Mouse (Mus musculus) right cerebral cortex, postnatal 36 days (tissue): Measurements from ENCODE around the gene Myh10.

Source experiments
- DNase-seq, 2 experiments: peaks; one replicate each; pipeline ENCODE4 v3.0.0; 2022; ENCODE audit warnings: low spot score in 2 of 2, mixed read lengths in 1 of 2

Myh10 gene

DNA sequence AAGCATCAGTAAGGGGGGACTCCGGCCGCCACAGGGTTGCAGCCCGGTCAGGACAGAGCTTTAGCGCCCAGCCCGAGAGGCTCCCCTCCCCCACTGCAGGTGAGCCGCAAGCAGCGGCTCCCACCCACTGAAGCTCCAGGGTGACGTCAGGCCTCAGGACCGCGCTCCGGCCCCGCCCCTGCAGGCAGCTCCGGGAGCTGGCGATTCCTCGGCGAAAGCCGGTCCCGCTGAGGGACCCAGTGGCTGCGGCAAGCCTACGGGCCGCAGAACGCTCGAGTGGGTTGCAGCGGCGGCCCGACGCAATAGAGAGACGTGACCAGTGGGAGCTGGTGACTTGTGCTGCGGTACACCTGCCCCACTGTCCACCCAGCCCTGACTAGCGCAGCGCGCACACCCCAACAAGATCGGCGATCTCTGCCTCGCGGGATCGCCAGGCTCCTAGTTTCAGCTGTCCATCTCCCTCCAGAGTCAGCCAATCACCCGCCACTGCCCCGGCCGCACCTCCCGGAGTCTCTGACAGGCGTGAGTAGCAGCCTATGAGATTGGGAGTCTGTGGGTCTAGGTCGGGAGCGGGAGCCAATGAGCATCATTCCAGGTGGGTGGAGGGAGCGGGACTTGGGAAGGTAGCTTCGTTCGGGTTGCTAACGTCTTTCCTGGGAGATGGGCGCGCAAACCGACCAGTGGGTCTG, at the start of gene Myh10:
TSS of gene Myh10 (plus strand) at position 239 of the 689 bp plus-strand sequence.
- DNase-seq = peak; percentile 98 to 99

DNA sequence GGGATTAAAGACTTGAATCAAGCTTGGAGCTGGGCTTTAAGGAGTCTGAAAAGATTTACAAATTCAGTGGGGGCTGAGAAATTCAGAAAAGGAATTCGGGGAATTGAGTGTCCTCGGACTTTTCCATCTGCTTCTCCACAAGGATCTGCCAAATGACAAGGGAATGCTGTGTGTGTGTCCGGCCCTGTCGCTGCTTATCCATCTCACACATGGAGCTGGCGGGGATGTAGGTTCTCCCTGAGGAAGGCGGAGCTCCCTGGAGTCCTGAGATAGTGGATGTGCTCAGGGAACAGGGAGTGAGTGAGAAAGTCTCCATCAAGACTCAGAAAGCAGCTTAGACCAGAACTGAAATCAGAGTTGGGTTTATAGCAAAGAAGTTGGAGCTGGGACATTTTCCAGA, 46.6 kb upstream of the Myh10 start:
- no peak for DNase-seq

DNA sequence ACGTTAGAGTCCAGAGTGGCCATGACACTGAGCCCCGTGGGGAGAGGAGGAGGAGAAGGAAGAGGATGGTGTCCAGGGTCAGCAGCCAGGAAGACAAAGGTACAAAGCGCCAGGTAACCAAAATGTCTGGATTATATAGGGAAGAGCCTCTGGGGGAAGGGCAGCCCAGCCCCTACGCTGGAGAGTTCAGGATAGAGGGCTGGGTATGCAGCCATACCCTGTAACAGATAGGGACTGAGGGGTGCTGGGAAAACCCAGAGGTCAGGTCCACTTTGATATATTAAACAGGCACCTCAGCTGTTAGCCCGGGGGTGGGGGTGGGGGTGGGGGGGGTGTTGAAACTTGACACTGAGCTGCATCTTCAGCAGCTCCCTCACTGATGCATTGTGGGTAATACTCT, 43.6 kb upstream of the Myh10 start:
- no peak for DNase-seq

DNA sequence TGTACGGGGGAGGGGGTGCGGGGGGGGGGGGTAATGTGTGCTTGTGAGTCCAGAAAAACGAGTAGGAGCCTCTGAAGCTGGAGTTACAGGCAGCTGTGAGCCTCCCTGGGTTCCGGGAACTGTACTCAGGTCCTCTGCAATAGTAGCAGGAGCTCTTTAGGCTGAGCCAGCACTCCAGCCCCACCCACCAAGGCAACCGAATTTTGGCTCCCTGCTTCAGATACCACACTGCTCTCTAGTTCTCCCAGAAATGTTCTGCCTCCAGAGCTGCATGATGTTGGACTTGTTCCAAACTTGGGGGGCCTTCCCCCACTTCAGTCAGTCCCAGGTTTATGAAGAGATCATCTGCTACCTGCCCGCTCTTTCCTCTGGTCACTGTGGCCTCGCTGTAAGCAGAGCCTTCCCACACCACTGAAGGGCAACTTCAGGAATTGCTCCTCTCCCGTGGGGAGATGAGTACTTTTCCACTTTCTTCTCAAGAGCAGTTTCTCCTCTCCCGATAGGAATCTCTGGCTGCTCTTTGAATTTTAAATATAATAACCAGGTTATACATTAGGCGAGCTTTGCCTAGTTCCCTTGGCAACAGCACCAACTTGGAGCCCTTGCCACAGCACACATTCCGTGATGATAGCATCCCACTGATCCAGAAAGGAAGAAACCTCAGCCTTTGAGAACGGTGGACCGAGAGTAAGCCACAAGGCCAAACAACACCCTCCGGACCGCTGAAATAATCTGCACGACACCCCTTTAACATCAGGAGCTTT, 42.8 kb upstream of the Myh10 start:
- peak in 1 of 2 experiments; percentile 16 for DNase-seq

DNA sequence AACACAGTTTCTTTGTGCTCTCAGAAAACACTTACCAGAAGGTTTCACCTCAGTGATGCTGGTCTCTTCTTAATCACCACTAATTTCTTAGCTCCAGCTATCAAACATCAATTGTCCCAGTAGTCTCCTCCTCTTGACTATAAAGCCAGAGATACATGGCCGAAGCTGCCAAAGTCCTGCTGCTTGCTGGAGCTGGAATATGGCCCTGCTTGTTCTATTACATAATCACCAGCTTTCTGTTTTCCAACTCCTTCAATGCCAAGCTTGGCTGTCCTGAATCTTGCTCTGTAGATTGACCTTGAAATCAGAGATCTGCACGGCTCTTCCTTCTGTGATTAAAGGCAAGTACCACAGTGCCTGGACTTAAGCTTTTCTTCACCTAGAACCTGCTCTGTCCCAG, 39.8 kb upstream of the Myh10 start:
- DNase-seq = no peak

DNA sequence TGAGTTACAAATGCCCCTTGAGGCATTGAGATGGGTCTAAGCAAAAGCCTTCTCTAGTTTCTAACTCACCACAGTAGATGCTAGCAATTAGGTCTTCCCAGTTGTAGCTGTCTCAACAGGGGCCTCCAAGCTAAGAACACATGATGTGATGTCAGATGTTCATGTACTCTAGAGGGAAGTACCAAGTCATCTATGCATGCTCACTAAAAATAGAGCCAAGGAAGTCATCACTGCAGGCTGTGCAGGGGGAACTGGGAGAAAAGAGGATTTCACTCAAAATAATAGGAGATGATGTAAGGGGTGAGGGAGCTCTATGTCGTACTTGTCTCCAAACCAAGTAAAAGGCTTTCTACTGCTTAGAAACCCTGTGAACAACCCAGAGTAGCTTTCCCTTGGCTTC, 35.8 kb upstream of the Myh10 start:
- DNase-seq = no peak

DNA sequence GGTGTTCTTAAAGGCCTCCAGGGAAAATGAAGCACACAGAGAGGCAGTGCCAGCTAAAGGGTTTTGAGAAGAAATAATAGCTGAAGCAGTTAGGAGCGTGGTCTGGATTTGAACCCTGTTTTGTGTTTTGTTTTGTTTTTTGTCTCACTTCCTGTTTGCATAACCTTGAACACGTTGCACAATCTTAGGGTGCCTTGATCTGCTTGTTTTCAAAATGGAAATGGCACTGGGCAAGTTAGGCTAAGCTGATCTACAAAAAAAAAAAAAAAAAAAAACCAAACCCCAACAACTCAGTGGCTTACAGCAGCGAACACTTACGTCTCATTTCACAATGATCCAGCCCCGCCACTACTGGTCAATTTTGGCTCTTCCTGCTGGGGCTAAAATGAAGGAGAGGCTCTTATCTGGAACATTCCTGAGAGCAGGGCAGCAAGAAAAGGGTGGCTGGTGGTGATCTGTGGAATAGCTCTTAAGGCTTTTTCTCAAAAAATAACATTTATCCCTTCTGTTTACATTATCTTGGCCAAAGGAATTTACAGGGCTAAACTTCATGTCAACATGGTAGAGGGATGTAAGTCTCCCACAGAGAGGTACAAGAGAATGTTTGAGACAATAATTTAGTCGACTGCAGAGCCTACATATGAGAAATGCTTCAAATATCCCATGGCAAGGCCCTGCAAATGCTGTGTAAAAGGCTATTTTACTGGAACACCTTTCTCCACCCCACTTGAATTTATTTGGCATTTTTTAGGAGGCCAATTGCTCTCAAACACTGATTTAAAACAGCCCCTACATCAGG, 34.3 kb upstream of the Myh10 start:
- DNase-seq = no peak

DNA sequence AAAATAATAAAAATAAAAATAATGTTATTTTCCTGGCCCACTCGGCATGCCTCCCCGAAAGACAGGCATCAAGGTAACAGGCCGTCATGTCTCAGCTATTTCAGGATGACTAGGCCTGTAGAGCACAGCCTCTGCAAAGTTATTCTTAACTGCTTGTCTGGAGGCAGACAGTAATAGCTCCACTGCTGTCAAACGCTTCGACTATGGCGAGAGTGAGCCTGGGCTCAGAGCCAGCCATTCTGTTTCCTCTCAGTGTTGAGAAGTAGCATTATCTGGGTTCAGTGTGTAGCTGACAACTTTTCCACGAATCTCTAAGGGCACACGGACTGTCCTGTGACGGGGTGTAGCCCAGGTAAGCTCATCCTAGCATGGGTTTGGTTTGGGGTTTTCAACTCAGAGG, 33.5 kb upstream of the Myh10 start:
- peak; percentile 87 to 96 for DNase-seq

DNA sequence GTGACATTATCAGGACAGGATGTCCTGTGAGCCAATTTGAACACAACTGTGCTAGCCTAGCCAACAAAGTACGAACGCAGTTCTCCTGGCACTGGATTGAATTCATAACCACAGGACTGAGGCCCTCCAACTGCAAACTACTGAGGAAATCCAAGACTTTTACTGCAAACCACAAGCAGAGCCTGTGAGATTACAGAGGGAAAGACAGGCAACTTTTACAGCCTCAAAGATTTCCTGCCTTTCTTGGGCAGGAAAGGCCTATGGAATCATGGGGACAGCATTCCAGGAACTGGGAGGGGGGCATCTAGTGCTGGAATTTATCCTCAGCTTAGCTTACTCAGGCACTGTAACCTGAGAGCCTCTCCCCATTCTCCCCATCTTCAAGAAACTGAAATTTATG, 26.0 kb upstream of the Myh10 start:
- DNase-seq = no peak

DNA sequence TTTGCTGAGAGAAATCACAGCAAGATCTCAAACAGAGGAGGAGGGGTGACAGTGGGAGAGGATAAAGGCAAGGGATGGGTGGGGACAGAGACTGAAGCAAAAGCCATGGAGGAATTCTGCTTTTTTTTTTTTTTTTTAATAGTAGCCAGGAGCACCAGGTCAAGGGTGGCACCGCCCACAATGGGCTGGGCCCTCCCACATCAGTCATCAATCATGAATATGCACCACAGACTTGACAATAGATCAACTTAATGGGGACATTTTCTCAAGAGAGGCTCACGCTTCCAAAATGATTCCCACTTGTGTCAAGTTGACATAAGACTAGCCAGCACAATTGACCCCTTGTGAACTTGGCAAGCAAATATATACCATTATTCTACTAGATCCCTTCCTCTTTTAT, 25.1 kb upstream of the Myh10 start:
- DNase-seq = no peak

DNA sequence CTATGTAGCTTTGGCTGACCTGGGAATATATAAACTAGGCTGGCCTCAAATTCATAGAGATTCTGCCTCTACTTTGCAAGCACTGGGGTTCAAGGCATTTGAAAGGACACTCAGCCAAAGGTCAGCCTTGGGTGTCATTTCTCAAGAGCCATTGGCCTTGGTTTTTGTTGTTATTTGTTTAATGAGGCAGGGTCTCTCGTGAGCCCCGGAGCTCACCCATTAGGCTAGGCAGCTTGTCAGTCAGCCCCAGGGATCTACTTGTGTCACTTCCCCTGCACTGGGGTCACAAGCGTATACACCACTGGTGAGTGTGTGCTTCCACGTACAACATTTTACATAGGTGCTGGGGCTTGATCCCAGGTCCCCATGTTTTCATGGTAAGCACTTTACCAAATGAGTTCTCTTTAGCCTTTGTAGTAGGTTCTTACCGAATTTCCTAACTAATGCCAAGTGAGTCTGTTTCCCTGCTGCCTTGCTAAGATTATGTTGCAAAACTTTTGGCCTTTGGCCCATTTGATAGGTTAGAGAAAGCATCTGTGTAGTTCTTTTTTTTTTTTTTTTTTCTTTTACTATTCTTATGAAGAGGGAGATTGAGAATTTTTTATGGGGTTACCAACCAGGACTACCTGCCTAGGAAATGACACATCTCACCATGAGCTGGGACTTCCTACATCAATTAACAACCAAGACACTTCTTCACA, 18.9 kb upstream of the Myh10 start:
- DNase-seq = no peak

DNA sequence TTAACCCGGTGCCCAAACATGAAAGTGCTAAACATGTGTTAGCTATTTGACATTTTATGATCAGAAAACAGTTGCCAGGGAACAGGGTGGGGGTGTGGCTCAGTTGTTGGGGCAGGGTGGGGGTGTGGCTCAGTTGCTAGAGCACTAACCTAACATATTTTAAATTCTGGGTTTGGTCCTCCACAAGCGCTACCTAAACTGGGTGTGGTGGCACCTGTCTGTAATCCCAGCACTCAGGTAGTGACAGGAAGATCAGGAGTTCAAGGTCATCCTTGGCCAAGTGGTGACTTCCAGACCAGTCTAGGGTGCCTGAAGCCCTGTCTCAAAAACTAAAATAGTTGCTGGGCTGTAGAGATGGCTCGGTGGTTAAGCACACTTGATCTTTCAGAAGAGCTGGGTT, 17.3 kb upstream of the Myh10 start:
- DNase-seq = no peak

DNA sequence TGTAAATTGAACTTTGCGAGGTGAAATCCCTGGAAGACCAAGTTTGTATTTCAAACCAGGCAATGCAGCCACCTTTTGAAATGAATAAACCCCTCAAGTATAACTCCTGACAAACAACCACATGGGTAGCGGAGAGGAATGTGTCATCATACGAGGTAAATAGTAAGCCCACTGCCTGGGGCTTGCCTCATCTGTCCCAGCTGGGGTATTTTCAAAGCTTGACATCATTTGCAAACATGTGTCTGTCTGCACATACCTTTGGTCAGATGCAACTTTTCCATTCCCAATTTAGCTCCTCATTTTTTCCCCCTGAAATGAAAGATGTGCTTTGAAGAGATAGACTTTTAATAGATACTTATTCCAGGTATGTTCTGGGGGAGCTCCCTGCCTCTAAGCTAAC, 16.7 kb upstream of the Myh10 start:
- no peak for DNase-seq

DNA sequence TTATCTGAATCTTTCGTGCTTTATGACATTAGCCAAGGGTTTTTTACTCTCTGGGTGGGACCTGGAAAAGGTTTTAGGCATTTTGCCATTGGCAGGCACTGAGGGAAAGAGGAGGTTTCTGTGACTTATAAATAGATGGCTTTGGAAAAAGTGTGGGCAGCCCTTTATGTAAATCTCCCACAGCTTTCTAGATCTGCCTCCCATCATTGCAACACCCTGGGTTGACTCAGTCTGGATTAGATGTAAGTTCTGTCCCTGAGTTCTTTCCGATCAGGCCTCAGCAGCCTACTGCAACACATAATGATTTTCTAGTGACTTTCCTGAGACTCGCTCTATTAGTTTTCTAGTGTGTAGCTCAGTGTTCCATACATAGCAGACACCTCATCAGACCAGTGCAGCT, 16.1 kb upstream of the Myh10 start:
- DNase-seq = peak; percentile 26 to 63

DNA sequence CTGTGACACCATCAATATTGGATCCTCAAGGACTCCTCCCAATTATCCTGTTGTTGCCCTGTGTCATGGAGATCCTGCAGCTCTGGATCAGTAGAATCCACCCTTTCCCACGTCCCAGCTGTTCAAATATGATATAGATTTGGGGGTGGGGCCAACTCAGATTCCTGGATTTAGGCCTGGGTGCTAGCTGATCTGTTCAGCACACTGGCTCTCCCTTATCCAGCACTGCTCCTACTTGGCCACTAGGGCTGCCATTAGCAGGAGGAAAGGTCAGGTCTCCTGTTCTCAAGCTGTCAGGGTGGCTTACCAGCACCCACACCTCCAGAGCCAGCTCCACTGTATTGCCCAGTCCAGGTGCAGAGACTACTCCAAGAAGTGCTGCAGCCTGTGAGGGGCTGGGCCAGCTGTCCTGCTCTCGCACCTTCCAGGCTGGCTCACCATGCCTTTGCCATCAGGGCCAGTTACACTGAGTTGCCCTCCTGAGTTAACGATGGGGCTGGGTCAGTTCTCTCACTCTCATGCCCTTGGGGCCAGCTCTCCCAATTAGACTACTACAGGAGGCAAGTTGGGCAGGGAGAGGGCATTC, 10.0 kb upstream of the Myh10 start:
- DNase-seq = no peak

DNA sequence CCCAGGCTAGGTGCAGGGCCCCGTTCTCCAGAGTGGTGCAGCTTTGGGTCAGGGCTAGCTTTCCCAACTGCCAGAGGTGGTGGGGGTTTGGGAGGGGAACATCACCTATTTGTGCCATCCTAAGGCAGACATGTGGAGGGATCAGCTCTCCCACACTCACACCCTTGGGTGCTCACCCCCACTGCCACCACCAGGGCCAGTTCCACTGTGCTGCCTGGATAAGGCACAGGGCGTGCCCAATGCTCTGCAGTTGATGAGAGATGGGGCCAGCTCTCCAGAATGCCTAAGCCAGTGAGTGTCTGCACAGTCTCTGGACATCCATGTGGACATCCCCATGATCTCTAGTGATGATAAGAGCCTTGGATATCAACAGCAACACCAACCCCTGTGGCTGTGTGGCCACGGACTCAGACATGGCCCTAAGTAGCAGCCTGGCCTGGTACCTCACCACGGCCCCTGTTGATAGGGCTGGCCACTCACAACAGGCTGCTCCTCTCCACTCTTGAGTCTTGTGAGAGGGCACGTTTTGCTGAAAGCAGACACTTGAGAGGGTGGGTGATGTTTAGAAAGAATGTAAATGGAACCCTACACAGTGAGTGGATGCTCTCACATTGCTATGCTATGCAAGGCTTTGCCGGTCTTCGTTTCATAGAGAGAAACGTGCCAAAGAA, 9.1 kb upstream of the Myh10 start:
- DNase-seq = no peak

DNA sequence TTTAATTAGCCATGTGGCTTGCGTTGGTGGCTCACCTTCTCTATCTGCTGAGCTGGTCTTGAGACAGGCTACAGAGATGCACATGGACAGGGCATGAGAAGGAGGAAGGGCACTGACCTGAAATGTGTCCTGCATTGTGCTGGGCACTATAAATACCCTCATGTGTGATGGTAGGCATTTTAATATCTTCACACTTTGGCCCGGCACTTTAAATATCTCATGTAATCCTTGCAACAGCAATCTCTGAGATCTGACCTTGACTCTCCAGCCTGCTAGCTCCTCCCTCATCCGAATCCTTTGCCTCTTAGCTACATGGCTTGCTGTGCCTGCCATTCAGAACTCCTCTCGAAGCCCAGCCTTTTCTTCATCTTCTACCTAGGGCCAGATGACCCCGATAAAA, 5.4 kb upstream of the Myh10 start:
- DNase-seq = no peak

DNA sequence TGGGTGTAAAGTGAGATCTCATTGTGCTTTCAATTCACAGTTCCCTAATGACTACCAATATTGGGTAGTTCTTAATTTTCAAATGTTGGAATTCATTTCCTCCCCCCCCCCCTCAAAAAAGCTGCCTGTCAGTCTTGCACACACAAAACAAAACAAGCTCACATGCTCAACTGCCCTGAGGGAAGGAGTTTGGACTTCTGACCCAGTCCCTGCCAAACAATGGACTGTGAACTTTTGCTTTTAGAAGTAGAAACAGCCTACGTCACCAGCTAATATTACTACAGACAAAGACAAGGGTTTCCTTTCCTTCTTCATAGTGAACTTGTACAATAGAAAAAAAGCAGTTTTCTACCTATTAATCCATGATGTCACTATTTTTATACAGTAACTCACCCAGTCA, 2.1 kb upstream of the Myh10 start:
- no peak for DNase-seq

DNA sequence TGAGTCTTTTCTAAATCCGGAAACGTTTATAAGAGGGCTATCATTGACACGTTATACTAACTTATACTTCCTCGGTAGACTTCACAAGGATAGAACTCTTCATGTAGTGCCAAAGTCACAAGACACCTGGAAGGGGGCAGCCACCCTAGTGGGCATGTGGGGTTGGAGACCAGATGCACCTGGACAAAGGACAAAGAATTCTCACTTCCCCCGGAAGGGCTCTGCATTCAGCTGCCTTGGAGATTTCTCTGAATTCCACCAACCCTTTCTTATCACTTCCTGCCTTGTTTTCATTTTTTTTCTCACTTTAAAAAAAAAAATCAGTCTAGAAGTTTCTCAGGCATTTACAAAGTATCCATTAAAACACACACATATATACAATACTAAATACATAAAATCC, 894 bp upstream of the Myh10 start:
- DNase-seq = no peak

DNA sequence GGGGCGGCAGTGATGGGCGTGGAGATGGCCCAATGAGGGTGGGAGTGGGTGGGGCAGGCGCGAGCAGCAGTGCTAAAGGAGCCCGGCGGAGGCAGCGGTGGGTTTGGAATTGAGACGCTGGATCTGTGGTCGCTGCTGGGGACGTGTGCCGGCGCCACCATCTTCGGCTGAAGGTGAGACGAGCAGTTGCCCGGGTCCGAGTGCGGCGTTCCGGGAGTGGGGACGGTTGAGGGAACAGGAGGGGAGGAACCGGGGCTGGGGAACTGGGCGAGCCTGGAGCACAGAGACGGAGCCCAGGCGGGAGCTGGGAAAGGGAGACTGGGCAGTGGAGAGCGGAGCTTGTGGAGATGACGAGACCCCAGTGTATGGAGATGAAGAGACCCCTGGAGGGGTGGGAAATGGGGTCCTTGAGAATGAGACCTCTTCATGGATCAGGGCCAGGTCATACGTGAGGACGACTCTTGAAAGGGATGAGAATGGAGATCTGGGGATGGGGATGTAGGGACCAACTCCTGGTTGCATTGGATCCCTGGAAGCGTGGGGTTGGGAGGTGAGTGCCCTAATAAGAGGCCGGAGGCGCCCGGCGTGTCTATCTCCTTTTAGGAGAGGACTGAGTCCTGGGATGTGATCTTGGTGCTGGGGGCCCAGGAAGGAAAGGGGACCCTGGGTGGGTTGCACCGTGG, 792 bp downstream of the Myh10 start:
- DNase-seq = peak; percentile 17 to 20
